8 mouse cellular contexts compared by ENCODE assay signal in genomic region chr6:42692517-42693190, GRCm38 (mm10). TPM values are rescaled to one million over a fixed set of nuclear protein-coding genes. Genes with fewer than 3 reads are reported as not detected.
A peak's percentile ranks its signal among the peaks of the same experiment; 100 is the strongest.
DNase-seq lines count a peak whose midpoint lies in the region; ATAC-seq and TF ChIP-seq lines count a peak whose summit lies in the region.

No protein-coding gene starts in this region.

- peak overlapping the region; percentile 47 for H3K4me3 ChIP-seq in bone marrow, adult 2 months (replicated peaks; ENCODE audit: control insufficient read depth, low read depth, low read length)
- peak overlapping the region; percentile 68 for H3K4me3 ChIP-seq in embryonic facial prominence, embryonic 11.5 days (ENCODE audit: low read depth, low read length)

- no peak for TF ChIP-seq POLR2A in bone marrow, adult 2 months (IDR thresholded peaks at IDR 0.05; ENCODE audit: borderline replicate concordance, control insufficient read depth, low read depth, low read length)

- ATAC-seq in embryonic facial prominence, embryonic 11.5 days (replicated peaks; ENCODE audit: insufficient number of reproducible peaks, low FRiP score, low TSS enrichment, low read depth): peak; percentile 95
- peak; percentile 89 for ATAC-seq in megakaryocyte progenitor cell, adult 5-6 weeks (replicated peaks; ENCODE audit: poor library complexity)

- intact Hi-C loops in left cerebral cortex, postnatal 25 days (cut with DNase I): loop anchor here (2.0 kb wide), 1 partner anchor 16 kb away; no protein-coding TSS in a partner anchor

- peak; percentile 88 for DNase-seq in embryonic facial prominence, embryonic 11.5 days (ENCODE audit: low spot score)
- peak; percentile 99 for DNase-seq in heart, adult 11 months
- peak; percentile 81 for DNase-seq in kidney, adult 11 months
- DNase-seq in left cerebral cortex, postnatal 25 days (ENCODE audit: low spot score in 2 of 2): peak; percentile 83 to 94
- peak; percentile 79 for DNase-seq in right cerebral cortex, postnatal 4 days
- DNase-seq in thymus, adult 18-20 months: no peak

- TF ChIP-seq CTCF in bone marrow, adult 2 months (IDR thresholded peaks at IDR 0.05; ENCODE audit: control insufficient read depth, insufficient read depth, low read length): no peak

- 1% methylated on average over 32 of the region's 32 CpGs for WGBS in bone marrow, adult 2 months
- WGBS in embryonic facial prominence, embryonic 11.5 days: under 1% methylated on average over 32 of the region's 32 CpGs

- no peaks in the 10 kb centered on the region for H3K9me3 ChIP-seq in embryonic facial prominence, embryonic 11.5 days (replicated peaks; ENCODE audit: control insufficient read depth, low read length)

- no peaks in the 10 kb centered on the region for H3K4me1 ChIP-seq in bone marrow, adult 2 months (ENCODE audit: control insufficient read depth, insufficient read depth, low read length)
- H3K4me1 ChIP-seq in embryonic facial prominence, embryonic 11.5 days (ENCODE audit: control insufficient read depth, insufficient read depth, low read length): no peaks in the 10 kb centered on the region

- H3K4me2 ChIP-seq in embryonic facial prominence, embryonic 11.5 days (ENCODE audit: low read depth, low read length): peak overlapping the region; percentile 47

- peak overlapping the region; percentile 81 for H3K9ac ChIP-seq in embryonic facial prominence, embryonic 11.5 days (replicated peaks; ENCODE audit: low read length)

- no peaks in the 10 kb centered on the region for H3K27me3 ChIP-seq in embryonic facial prominence, embryonic 11.5 days (ENCODE audit: control insufficient read depth, insufficient read depth, low read length)

- H3K36me3 ChIP-seq in embryonic facial prominence, embryonic 11.5 days (replicated peaks; ENCODE audit: control insufficient read depth, insufficient read depth, low read depth, low read length): no peaks in the 10 kb centered on the region; the same call in 1 of the 2 replicates

- no peak overlapping the region for H3K27ac ChIP-seq in bone marrow, adult 2 months (ENCODE audit: control insufficient read depth, insufficient read depth, low read depth, low read length, poor library complexity)
- H3K27ac ChIP-seq in embryonic facial prominence, embryonic 11.5 days (replicated peaks; ENCODE audit: low read depth, low read length): peak overlapping the region; percentile 85

RNA-seq across cellular contexts. Expression of gene Tcaf1, which starts 17.2 kb away (rescaled TPM):
- polyA plus RNA-seq in bone marrow, adult 2 months (2011; ENCODE audit: insufficient read depth, insufficient read length, low replicate concordance, missing spikeins): 0.36 and 1.2 TPM in 2 replicates
- 104 and 106 TPM in 2 replicates for polyA plus RNA-seq in embryonic facial prominence, embryonic 11.5 days (2014; fragmentation: Nextera tagmentation; extraction: Ambion mirVana)
- total RNA-seq in left cerebral cortex, postnatal 25 days (2021): 100 to 1,000 TPM; 235 to 236 TPM
- total RNA-seq in megakaryocyte progenitor cell, adult 5-6 weeks (2015): 0.05 and 0.37 TPM in 2 replicates
- 0.27 and 1.4 TPM in 2 replicates for total RNA-seq in megakaryocyte progenitor cell, adult 5-6 weeks (2017)

RNA-seq across cellular contexts. Expression of gene Olfr453, which starts 46.5 kb away (rescaled TPM):
- polyA plus RNA-seq in bone marrow, adult 2 months (2011; ENCODE audit: insufficient read depth, insufficient read length, low replicate concordance, missing spikeins): not detected in 2 replicates
- not detected in 2 replicates for polyA plus RNA-seq in embryonic facial prominence, embryonic 11.5 days (2014; fragmentation: Nextera tagmentation; extraction: Ambion mirVana)
- not detected for total RNA-seq in left cerebral cortex, postnatal 25 days (2021)
- total RNA-seq in megakaryocyte progenitor cell, adult 5-6 weeks (2015): not detected in 2 replicates
- total RNA-seq in megakaryocyte progenitor cell, adult 5-6 weeks (2017): not detected in 2 replicates

RNA-seq across cellular contexts. Expression of gene Tcaf2, which starts 47.6 kb away (rescaled TPM):
- polyA plus RNA-seq in bone marrow, adult 2 months (2011; ENCODE audit: insufficient read depth, insufficient read length, low replicate concordance, missing spikeins): 1.00 TPM in 1 of 2 replicates, not detected in the other
- polyA plus RNA-seq in embryonic facial prominence, embryonic 11.5 days (2014; fragmentation: Nextera tagmentation; extraction: Ambion mirVana): 1.9 and 2.5 TPM in 2 replicates
- under 1 TPM; 0.46 to 0.83 TPM for total RNA-seq in left cerebral cortex, postnatal 25 days (2021)
- total RNA-seq in megakaryocyte progenitor cell, adult 5-6 weeks (2015): 0.15 TPM in 1 of 2 replicates, not detected in the other
- total RNA-seq in megakaryocyte progenitor cell, adult 5-6 weeks (2017): 0.08 TPM in 1 of 2 replicates, not detected in the other

Comparison
In these comparisons a context has a peak if more than half of its experiments do, and no peak if none do; other contexts are left out.
1. DNase-seq: peak in embryonic facial prominence, embryonic 11.5 days (single experiment), heart, adult 11 months (single experiment), kidney, adult 11 months (single experiment), left cerebral cortex, postnatal 25 days (2 of 2) and right cerebral cortex, postnatal 4 days (single experiment); none in thymus, adult 18-20 months (0 of 2).
2. RNA of gene Tcaf1, which starts 17.2 kb away (total RNA-seq): 235 to 236 TPM in left cerebral cortex, postnatal 25 days; 0.05 to 1.4 TPM in megakaryocyte progenitor cell, adult 5-6 weeks; every median in the first group is over 10 times any median in the second.